In genomic region chr12:84147954-84148621, GRCm38 (mm10) we compare ENCODE assay signal across 8 mouse cellular contexts. TPM values are rescaled to one million over a fixed set of nuclear protein-coding genes. Genes with fewer than 3 reads are reported as not detected.
DNase-seq lines count a peak whose midpoint lies in the region; ATAC-seq and TF ChIP-seq lines count a peak whose summit lies in the region.

Pnma1 (minus strand) TSS chr12:84148489.

- H3K27me3 ChIP-seq in hindbrain, embryonic 15.5 days = no peaks in the 10 kb centered on the region

- TF ChIP-seq CTCF in gastrocnemius, adult 2 months (IDR thresholded peaks at IDR 0.05) = peak; percentile 65
- peak; percentile 50 for TF ChIP-seq CTCF in left cerebral cortex, adult 2 months (IDR thresholded peaks at IDR 0.05)

- DNase-seq in ZHBTc4 (ENCODE audit: low read depth, low spot score) = peak; percentile 88
- peak; percentile 73 for DNase-seq in gastrocnemius, adult 2 months
- DNase-seq in left cerebral cortex, adult 2 months (ENCODE audit: extremely low spot score in 1 of 2, low spot score in 2 of 2) = peak; percentile 79 to 83
- DNase-seq in lung, postnatal 36 days = peak; percentile 70
- DNase-seq in retina, postnatal 1 day = peak; percentile 96
- DNase-seq in thymus, postnatal 36 days = peak; percentile 50 to 73

- peak within 1 kb of the TSS; percentile 62 for H3K9ac ChIP-seq in hindbrain, embryonic 15.5 days

- 0 out of 2 replicates have a peak, but pooled peaks cover 3% of the 10 kb centered on the region for H3K36me3 ChIP-seq in hindbrain, embryonic 15.5 days

- H3K27ac ChIP-seq in gastrocnemius, adult 2 months = peak within 1 kb of the TSS; percentile 71
- peak within 1 kb of the TSS; percentile 80 for H3K27ac ChIP-seq in hindbrain, embryonic 15.5 days (replicated peaks)
- H3K27ac ChIP-seq in left cerebral cortex, adult 2 months = peak within 1 kb of the TSS; percentile 63

- no peaks in the 10 kb centered on the region for H3K9me3 ChIP-seq in hindbrain, embryonic 15.5 days

- H3K4me1 ChIP-seq in hindbrain, embryonic 15.5 days (replicated peaks) = peaks cover 21% of the 10 kb centered on the region

- H3K4me2 ChIP-seq in hindbrain, embryonic 15.5 days = peak within 1 kb of the TSS; percentile 81

- intact Hi-C loops in gastrocnemius, adult 2 months (cut with DNase I) = no loop called here
- intact Hi-C loops in left cerebral cortex, adult 2 months (cut with DNase I) = no loop called here

- under 1% methylated on average over 49 of the region's 50 CpGs for WGBS in hindbrain, embryonic 15.5 days

- H3K4me3 ChIP-seq in gastrocnemius, adult 2 months = peak within 1 kb of the TSS; percentile 83
- peak within 1 kb of the TSS; percentile 61 for H3K4me3 ChIP-seq in hindbrain, embryonic 15.5 days
- H3K4me3 ChIP-seq in left cerebral cortex, adult 2 months = peak within 1 kb of the TSS; percentile 73

- peak; percentile 73 for ATAC-seq in common myeloid progenitor, adult 5-6 weeks (replicated peaks; ENCODE audit: low read depth, poor library complexity, severe bottlenecking)
- peak; percentile 93 for ATAC-seq in hindbrain, embryonic 15.5 days (ENCODE audit: low FRiP score, low read depth)

RNA-seq across cellular contexts. Expression of gene Pnma1, which starts in this region (rescaled TPM):
- 0.58 and 0.64 TPM in 2 replicates for total RNA-seq in common myeloid progenitor, adult 5-6 weeks (2017)
- total RNA-seq in gastrocnemius, adult 2 months (2021) = under 1 TPM; 0.10 to 0.17 TPM
- 4.0 and 4.5 TPM in 2 replicates for polyA plus RNA-seq in hindbrain, embryonic 15.5 days (2015; fragmentation: Nextera tagmentation; extraction: Ambion mirVana)
- total RNA-seq in left cerebral cortex, adult 2 months (2021) = 1 to 10 TPM; 4.8 to 5.1 TPM

Comparison
In these comparisons a context has a peak if more than half of its experiments do, and no peak if none do; other contexts are left out.
1. Peak in every context shown above with its lines: DNase-seq, ATAC-seq, H3K4me3 ChIP-seq and H3K27ac ChIP-seq.
2. Peak in ATAC-seq in common myeloid progenitor, adult 5-6 weeks; RNA of the gene not detected or under 1 TPM.
3. Peak in DNase-seq, H3K4me3 ChIP-seq and H3K27ac ChIP-seq in gastrocnemius, adult 2 months; RNA of the gene not detected or under 1 TPM.